Mouse (Mus musculus): ENCODE results near the gene Olfr800.

Gene Olfr800

DNA sequence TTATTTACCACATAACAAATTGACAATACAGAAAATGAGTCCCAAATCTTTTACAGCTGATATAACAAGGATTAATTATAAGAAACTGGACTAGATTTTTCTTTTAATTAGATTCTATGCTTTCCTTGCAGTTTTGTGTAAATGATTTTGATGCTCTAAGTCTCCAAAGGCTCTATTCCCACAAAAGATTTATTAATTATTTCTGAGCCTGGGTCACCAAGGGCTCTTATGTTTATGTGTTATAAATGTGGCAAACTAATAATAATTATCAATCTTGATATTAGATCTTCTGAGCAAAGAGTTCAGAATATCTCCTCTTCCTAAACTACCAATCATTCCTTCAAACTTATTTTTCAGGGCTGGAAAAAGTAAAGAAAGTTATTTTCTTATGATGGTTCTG, at the start of gene Olfr800:
Olfr800 (plus strand) TSS at position 301 of the 400 bp plus-strand sequence.
- DNase-seq (ENCODE audit: low spot score) = no peak

DNA sequence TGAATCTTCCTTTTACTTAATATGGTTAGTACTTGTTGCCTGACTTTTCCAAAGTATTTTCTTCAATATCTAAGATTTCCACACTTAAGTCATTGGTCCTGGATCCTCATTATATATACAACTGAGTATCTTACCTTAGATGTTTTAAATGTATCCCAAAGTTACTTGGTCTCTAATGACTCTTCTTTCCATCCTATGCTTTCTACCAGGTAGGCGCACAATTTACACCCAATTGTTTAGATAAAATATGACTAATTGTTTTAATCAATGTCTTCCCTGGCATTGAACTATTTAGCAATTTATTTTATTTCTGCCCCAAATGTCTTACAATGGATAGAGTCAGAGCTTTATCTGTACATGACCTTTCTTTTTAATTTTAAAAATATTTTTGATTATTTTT, 45.0 kb upstream of the Olfr800 start, which contains the start of gene Olfr796:
Olfr796 (minus strand) TSS at position 101 of the 400 bp plus-strand sequence.
- DNase-seq (ENCODE audit: low spot score) = no peak

DNA sequence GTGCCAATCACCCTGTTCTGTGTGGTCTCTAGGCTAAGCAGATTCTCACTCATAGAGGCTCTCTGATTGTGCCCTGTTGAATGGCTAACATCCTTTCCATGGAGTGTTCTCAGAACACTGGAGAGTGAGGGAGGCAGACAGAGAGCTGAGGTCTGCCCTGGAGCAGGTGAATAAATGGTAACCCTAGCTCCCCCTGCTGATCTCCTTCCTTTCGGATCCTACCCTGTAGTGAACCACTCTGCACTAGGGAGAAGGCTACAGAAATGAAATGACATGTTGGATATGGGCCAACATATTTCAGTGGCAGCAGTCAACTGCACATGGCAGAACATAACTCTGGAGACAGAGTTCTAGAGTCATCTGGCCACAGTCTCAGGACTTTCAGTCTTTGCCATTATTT, 35.8 kb upstream of the Olfr800 start:
- DNase-seq (ENCODE audit: low spot score) = no peak

DNA sequence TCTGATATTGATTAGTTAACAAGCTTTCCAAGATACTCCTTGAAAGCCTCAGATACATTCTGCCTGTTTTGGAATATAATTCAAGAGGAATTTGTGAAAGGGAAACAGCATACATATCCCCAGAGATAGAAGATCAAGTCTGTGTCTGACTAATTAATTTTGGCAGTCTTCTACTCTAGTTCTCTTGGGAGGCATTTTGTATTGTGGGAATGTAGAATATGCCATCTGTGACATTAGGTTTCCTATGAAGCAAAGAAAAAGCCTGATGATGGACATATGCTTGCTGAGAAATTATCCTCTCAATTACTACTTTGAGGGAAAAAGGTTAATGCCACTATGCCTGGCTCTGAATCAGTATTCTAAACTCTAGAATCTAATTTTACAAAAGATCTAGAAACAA, 34.2 kb upstream of the Olfr800 start:
- DNase-seq (ENCODE audit: low spot score) = no peak

DNA sequence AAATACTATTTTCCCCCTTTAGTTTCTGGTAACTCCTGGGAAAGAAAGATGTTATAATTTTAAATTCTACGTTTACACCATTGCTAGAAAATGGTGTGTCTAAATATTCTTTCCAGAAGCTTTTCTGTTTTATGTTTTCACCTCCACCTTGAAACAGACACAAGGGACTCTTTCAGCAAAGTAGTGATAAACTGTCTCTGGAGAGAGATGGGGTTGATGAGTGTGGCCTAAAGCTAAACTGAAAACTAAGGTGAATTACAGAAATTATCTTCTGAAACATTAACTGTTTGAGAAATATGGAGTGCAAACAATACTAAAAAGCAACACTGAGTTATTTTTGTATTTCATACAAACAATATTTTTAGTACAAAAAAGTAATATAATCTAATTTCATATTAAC, 29.7 kb upstream of the Olfr800 start, which contains the start of gene Olfr798:
Olfr798 (minus strand) TSS at position 101 of the 400 bp plus-strand sequence.
- DNase-seq (ENCODE audit: low spot score) = no peak

DNA sequence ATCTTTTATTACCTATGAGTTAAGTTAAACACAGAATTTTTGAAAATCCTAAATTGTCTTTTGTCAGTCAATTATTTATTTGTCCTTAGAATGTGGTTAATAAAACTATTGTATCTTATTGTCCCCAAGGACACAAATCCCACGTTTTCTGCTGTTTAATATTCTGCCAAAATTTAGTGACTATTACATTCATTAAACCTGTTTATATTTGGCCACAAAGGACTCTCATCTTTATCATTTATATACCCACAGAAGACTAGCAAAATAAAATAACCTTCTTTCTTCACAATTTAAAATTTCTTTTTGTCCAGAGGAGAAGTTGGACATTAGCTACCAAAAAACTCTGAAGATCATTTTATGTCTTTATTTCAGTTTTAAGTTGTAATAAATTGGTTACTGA, 20.3 kb upstream of the Olfr800 start, which contains the start of gene Olfr799:
Olfr799 (plus strand) TSS at position 301 of the 400 bp plus-strand sequence.
- no peak for DNase-seq (ENCODE audit: low spot score)

DNA sequence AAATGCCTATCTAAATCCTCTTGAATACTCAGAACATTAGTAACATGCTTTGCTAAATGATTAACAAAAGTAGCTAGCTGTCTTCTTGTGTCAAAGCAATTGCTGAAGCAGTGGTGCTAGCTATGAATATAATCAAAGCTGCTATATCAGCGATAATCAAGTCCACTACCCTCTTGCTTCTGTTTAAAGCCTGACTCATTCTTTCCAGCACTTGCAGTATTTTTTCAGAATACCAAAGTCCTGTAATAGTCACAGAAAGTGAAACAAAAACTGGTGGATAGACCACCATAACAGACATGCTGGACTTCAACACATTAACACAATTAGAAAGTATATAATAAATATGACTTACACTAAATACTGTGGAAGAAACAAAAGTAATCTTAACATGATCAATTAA, 5.7 kb upstream of the Olfr800 start:
- DNase-seq (ENCODE audit: low spot score) = no peak

DNA sequence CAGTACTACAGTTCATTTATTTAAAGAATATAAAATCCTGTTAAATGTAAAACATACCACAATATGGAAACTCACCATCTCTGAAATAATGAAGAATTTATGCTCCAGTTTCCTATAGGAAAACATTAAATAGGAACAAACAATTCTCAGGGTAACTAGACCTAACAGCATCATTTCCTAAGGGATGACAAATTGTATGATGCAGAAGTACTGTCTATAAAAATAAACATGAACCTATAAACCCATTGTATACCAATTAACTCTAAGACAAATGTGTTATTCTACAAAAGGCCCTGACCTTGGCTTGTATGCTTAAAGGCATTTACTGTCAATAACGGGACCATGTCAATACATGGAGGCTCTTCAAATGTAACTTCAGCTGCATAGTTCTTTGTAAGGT, 16.3 kb downstream of the Olfr800 start, which contains the start of gene Olfr801:
Olfr801 (minus strand) TSS at position 101 of the 400 bp plus-strand sequence.
- no peak for DNase-seq (ENCODE audit: low spot score)

DNA sequence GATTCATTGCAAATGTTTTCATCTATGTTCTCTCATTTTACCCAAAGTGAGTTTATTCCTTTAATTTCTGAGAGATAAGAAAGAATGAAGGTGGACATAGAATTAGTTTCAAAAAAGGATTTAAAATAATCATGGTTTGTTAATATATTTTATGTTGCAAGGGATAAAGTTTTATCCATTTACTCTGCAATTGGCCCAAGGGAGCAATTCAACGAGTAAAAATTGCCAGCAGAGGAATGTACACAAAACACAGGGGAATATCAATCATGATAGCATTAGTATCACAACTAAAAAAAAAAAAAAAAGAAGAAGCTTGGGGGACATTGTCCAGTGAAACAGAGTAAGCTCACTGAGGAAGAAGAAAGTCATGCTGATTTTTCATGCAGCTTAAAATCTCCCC, 30.6 kb downstream of the Olfr800 start, which contains the start of gene Olfr802:
Olfr802 (minus strand) TSS at position 101 of the 400 bp plus-strand sequence.
- no peak for DNase-seq (ENCODE audit: low spot score)

DNA sequence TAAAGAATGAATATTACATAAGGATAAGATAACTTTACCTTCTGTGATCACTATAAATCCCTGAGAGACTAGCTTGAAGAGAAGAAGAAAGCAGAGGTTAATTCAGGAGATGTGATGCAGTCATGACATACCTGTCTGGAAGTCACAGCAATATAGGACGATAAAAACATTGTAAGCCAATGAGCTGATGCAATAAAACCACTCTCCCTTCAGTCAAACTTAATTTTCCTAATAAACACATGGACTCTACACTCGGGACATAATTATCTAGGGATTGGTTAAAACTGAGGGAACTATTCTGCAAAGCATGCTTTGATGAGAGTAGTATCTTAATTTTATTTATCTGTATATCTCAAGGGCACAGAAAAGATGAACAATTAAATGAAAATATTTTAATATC, 36.7 kb downstream of the Olfr800 start, which contains the start of gene Olfr803:
Olfr803 (minus strand) TSS at position 101 of the 400 bp plus-strand sequence.
- DNase-seq (ENCODE audit: low spot score) = no peak

DNA sequence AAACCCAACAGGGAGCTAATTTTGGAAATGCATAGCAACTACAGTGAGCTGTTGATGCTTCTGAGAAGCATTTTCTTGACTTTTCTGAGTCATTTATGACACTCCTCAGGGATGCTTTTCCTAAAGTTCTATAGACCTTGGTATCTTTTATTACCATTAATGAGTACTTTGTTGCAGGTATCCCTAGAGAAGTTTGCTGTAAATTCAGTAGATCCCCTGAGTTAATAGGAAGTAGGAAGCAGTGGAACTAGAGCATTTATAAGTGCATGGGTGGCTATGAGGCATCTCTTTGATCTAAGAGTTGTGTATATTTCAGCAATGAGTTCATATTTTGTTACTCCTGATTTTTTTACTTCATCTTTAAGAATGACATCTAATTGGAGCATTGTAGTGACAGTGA, 45.4 kb downstream of the Olfr800 start, which contains the start of gene Olfr804:
Olfr804 (plus strand) TSS at position 301 of the 400 bp plus-strand sequence.
- DNase-seq (ENCODE audit: low spot score) = no peak
